Mouse (Mus musculus) left cerebral cortex, adult 11 months (tissue): ENCODE measurements around the gene Ptpn9.
"Not testable (repeated sequence)": the region's sequence is repeated elsewhere in the genome, so short reads cannot be mapped to it uniquely, and the experiment has no call there.

ENCODE experiments used
- DNase-seq: peaks from one replicate; pipeline ENCODE4 v3.0.0; 2022; ENCODE audit warnings: low spot score

The Ptpn9 gene

DNA sequence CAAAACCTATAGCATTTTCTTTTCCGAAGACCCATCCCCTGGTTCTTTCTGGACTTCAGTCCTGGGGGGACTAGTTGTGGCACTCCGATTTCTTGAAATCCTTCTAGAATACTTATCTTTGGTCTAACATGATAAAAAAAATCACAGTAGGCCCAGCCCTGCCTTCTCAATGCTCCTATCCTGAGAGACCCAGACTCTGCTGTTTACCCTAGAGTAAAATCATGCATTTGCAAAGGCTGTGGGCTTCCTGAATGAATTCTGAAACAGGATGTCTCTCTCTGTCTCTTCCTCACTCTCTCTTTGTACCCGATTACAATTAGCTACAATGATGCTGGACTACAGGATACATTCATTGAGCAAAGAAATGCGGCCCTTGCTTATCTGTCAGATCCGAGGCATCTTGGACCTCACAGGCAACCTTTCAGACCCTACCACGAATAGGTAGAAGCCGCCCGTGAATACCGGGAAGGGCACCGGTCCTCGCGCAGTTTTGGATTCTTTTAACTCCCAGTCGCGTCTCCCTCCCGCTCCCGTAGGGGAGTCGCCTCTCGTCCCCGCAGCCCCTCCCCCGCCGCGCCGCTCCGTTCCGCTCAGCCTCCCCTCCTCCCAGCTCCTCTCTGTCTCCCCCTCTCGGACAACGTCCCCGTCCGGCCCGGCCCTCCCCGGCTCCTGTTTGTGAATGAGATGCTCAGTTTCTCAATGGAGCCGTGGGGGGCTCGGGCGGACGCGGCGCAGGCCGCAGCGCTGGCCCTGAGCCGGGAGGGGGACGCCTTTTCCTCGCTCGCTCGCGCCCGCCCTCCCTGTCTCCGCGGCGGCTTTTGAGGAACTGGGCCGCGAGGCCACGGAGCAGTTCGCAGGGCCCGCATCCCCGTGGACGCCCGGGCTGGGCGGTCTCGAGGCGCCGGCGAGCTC, at the start of gene Ptpn9:
Gene Ptpn9, plus strand, starts transcription at position 638 of the 912 bp plus-strand sequence.
- DNase-seq, result peak; percentile 51

DNA sequence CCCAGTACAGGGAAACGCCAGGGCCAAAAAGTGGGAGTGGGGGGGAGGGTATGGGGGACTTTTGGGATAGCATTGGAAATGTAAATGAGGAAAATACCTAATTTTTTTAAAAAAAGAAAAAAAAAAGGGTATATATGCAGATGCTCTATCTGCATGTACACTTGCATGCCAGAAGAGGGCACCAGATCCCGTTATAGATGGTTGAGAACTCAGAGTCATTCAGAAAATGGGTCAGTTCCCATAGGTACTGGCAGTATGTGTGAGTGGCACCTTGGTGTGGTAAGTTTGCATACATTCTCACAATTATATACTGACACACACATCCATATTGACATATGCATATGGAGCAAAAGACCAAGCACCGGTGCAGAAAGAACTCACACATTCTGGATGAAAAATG, 47.2 kb upstream of the Ptpn9 start:
- DNase-seq, result not testable (repeated sequence)

DNA sequence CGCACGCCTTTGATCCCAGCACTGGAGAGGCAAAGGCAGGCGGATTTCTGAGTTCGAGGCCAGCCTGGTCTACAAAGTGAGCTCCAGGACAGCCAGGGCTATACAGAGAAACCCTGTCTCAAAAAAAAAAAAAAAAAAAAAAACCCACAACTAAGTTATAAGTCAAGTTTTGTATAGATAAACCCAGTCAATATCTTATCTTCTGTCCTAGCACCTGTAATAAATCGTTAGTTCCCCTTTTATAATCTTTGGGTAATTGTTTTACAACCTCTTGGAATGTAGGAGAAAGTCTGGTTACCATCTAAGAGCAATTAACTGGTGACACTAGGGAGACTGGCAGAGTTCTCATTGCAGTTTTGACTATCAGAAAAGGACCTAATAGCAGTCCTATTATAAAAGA, 46.0 kb upstream of the Ptpn9 start:
- not testable (repeated sequence) for DNase-seq

DNA sequence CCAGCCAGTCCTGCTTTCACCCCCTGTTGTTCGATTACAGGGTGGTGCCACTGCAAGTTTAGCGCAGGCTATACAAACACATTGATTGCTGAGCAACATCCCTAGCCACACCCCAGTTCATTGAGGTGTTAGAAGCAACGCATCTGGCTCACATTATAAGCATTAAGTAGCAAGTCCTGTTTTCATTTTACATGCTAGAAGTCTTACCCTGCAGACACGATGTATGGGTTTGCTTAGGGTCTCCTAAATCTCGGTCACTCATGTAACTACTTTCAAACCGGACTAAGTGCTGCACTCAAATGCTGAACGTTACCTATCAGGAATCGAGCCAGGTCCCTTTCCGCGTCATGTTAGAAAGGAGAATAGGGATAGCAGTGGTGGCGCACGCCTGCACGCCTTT, 45.0 kb upstream of the Ptpn9 start:
- no peak for DNase-seq

DNA sequence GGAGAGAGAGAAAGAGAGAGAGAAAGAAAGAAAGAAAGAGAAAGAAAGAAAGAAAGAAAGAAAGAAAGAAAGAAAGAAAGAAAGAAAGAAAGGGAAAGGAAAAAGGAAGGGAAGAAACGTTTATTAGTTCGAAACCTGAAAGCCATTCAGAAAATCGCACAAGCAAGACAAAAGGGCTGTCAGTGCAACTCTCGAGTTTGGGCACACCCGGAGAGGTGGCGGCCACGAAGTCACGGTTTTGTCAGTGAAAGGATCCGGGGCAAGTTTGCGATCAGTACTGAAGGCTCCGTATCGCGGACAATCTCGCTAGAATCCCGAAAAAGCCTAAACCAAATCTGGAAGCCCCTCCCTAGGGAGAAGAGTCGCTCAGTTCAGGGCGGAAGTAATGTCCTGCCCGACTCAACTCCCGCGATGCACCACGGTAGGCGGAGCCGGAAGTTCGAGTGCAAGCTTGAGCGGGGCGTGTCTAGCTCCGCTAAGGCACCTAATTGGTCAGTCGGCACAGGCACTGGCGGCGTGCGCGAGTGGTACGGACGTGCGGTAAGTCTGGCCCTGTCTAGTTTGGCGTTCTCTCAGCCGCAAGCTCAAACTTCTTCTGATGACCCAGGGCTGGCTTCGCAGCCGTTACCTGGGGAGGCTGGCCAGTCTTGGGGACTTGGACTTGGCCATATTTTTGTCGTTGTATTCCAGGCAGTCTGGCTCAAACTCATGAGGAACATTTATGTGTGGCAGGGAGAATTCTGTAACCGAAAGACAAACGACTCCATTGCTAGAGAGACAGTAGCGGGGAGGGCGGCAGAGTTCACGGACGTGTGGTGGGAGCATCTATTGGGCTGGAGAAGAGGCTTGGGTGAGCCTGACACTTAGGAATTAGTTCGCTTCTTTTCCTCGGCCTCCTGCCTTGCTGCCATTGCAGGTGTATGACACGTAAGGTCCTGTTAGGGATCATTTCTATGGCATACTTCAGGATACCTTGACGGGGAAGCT, 44.0 kb upstream of the Ptpn9 start, which contains the start of gene Snupn:
Gene Snupn, plus strand, starts transcription at position 465 of the 987 bp plus-strand sequence.
- peak; percentile 90 for DNase-seq

DNA sequence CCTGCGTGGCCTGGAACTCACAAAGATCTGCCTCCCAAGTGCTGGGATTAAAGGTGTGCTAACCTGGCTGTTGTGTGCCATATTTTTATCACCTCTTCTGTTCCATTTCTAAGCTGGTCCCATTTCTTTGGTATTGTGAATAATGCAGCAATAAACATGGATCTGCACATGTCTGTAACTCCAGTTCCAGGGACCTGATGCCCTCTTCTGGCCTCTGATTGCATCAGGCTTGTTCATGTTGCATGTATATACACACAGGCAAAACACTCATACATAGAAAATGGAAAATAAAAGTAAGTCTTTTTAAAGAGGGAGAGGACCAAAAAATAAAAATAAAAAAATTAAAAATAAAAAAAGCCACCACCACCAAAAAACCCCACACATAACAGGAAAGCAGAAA, 41.2 kb upstream of the Ptpn9 start:
- DNase-seq, result no peak

DNA sequence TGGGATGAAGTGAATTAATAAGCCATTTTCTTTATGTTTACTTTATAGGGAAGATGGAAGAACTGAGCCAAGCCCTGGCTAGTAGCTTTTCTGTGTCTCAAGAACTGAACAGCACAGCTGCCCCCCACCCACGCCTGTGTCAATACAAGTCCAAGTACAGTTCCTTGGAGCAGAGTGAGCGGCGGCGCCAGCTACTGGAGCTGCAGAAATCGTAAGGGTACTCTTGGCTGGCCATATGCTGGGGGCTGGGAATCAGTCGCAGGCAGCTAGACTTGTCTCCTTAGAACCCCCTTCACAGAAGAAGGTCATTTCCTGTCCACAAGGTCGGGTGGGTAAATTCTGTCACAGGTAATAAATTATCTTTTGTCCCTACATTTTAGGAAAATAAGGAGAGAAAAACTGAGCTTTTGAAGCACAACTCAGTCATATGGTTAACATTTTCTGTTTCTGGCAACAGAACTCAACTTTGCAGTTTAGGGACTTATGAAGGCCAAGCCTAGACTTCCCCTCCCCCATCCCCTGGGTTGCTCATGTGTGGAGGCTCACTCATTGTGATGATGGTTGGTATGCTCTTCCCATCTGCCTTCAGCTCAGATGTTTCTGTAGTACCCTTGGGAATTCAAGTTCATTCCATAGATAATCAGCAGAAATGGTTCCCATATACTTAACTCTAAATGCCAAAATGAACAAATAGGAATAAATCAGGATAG, 37.6 kb upstream of the Ptpn9 start:
- DNase-seq, result no peak

DNA sequence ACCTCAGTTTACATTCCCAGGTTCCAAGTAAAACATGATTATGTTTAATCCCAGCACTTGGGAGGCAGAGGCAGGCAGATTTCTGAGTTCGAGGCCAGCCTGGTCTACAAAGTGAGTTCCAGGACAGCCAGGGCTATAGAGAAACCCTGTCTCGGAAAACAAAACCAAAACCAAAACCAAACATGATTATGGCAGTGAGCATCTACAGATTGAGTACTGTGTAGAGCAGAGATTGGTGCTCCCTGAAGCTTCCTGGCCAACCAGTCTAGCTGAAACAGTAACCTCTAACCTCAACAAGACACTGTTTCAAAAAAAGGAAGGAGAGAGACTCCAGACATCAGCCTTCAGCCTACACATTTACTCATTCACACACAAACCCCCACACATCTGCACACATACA, 36.0 kb upstream of the Ptpn9 start:
- DNase-seq, result no peak

DNA sequence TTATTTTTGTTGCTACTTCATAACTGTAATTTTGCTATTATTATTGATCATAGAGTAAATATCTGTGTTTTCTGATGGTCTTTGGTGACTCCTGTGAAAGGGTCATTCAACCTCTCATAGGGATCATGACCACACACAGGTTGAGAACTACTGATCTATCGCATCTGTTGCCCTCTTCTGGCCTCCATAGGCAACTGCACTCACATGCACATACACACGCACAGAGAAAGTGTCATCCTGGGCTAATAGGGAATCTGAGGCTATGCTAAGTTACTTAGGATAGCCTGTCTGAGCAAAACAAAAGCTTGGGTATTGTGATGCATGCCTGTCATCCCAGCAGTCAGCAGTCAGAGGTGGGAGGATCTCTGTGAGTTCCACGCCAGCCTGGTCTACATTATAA, 33.1 kb upstream of the Ptpn9 start:
- DNase-seq, result no peak

DNA sequence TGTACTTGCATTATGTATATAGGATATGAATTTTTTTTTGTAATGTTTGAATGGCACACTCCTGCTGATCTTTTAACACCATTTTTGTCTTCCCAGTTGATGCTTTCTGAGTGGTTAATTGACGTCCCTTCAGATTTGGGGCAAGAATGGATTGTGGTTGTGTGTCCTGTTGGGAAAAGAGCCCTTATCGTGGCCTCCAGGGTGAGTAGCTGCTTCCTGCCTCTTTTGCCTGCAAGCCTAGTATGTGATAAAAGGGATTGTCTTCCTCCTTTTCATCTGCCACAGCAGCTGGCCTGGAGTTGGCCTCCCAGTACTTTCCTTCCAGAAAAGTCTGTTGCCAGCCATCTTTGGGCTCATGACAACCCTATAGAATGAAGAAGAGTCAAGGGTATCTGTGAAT, 24.6 kb upstream of the Ptpn9 start:
- DNase-seq, result no peak

DNA sequence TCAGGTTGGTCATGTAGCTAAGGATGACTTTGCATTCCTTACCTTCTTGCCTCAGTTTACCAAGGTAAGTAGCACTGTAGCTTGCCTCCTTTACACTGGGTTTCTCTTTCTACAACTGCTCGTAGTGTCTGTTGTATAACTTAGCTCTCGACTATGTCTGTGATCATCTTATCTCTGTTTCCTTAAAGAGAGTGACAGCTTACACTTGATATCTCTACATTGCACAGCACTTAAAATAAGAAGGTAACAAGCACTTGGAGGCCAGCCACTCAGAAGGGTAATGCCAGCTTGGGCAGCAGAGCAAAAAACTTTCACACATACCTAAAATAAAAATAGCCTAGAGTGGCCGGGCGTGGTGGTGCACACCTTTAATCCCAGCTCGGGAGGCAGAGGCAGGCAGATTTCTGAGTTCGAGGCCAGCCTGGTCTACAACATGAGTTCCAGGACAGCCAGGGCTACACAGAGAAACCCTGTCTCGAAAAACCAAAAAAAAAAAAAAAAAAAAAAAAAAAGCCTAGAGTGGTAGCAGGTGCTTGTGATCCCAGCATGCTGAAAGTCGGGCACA, 20.7 kb upstream of the Ptpn9 start:
- no peak for DNase-seq

DNA sequence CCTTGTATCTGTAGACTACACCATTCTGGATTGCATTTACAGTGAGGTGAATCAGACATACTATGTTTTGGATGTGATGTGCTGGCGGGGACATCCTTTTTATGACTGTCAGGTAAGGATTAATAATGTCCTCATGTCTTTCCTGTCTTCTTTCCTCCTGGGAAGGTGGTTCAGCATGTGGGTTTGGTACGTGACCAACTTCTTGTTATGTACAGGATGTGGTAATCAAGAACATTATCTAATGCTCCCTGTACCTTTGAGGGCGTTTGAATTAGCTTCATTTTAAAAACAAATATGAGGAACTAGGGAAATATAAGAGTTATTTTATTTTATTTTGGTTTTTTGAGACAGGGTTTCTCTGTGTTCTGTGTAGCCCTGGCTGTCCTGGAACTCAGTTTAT, 19.5 kb upstream of the Ptpn9 start:
- DNase-seq, result no peak

DNA sequence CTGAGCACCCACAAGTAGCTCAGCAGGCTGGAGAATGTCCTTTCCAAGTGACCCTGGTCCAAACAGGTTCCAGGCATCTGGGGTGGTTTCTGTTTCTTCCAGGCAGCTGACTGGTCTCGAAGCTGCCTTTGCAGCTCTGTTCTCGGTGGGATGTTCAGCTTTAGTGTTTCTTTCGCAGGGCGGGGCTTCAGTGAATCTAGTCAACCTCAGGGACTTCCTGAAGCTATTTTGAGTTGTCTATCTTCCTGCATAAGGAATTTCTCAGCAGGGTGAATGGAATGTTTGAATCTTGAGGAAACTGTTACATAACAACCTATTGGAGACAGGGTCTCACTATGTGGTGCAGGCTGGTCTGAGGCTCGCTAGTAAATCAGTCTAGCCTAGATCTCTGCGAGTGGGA, 14.5 kb upstream of the Ptpn9 start:
- no peak for DNase-seq

DNA sequence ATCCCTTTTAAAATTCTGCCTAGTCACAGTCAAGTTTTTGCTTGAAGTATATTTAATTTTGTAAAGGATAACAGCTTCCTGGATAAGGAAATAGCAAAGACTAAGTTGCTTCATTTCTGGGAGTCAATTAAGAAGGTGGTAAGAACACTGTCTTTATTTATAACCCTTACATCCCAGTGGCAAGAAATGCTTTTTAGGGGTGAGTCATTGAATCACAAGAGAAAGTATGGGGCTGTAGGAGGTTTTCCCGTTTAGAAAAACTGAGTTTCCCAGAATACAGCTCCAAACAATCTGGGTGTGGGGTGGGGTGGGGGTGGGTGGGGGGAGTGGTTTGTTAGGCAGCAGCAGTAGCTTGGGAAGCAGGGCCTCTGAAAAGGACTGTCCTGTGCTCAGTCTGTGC, 13.2 kb upstream of the Ptpn9 start:
- DNase-seq, result peak; percentile 24

DNA sequence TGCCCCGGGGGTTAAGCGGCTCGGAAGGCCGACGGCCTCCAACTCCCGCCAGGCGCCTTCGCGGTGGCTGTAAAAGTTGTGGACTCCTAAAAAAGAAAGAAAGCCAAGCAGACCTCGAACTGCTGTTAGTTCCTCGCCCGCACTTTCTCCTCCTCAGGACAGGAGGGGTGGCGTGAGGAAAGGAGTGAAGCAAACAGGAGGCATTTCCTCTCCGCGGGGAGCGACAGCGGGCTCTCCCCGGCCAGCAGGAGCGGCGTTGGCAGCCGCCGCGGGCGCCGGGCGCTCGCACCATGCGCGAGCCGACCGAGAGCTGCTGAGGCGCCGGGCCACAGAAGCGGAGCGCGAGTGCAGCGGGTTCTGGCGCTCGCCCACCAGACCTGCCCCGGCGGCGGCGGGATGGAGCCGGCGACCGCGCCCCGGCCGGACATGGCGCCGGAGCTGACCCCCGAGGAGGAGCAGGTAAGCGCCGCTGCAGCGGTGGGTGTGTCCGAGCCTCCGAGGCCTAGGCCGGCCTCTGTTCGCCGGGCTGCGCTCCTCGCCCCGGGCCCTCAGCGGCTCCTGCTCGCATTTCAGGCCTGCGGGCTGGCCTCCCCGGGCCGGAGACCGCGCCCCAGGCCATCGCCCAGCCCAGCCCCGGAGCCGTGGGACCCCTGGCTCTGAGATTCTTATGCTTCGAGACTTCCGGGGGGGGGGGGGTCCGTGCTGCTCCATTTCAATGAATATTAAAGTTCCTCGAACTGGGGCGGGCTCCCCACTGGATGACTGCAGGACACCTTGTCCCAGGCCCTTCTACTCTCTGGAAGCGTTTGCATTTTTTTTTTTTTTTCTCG, 690 bp downstream of the Ptpn9 start:
- peak; percentile 11 for DNase-seq

DNA sequence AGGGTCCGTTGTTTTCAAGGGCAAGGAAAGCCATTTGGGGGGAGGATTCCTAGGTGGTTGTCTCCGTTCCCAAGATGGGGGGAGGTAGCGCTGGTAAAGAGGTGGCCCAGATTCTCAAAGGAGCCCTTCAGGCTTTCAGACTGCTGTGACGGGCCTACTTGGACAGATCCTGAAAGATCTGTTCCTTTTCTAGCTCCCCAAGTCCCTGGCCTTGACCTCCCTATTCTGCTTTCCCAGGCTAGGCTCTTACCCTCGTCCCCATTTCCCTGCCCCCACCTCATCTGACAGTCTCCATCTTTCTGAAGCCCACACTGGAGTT, 1.3 kb downstream of the Ptpn9 start:
- DNase-seq, result no peak

DNA sequence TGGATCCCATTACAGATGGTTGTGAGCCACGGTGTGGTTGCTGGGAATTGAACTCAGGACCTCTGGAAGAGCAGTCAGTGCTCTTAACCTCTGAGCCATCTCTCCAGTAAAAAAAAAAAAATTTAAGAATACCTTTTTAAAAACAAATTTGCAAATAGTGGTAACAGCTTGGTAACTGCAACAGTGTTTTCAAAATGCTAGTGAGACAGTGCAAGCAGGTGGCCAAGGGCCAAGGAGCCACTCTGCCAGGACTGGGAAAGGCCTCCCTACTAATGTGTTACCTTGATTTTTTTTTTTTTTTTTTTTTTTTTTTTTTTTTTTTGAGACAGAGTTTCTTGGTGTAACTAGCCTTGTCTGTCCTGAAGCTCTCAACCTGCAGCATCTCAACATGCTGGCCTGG, 2.5 kb downstream of the Ptpn9 start:
- DNase-seq, result not testable (repeated sequence)

DNA sequence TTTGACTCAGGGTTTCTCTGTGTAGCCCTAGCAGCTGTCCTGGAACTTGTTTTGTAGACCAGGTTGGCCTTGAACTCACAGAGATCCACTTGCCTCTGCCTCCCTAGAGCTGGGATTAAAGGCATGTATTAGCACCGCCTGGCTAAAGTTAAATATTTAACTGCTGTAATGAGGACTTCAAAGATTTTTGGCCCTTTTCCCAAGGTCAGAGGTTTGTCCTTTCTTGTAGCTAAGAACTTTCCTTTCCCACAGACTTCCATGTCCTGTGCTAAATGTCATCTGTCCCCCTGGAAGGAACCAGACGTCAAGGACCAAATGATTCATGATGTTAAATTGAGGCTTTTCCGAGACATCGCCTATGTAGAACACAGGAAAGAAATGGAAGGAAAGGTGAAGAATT, 8.3 kb downstream of the Ptpn9 start:
- DNase-seq, result no peak

DNA sequence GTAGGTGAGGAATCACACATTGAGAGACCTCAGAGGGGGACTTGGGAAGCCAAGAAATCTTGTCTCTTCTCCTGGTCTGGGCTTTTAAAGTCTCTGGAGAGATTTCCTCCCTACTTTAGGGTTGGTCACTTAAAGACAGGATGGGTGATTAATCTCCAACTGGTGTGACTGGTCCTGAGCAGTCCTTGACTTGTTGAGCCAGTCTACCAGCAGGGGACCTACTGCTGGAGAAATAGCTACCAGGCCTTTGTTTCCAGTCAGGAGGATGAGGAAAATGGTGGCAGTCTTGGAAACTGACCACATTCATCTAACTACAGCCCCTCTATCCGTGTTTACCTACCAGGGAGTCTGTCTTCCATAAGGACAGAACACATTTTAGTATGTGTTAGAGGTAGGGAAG, 17.7 kb downstream of the Ptpn9 start:
- no peak for DNase-seq

DNA sequence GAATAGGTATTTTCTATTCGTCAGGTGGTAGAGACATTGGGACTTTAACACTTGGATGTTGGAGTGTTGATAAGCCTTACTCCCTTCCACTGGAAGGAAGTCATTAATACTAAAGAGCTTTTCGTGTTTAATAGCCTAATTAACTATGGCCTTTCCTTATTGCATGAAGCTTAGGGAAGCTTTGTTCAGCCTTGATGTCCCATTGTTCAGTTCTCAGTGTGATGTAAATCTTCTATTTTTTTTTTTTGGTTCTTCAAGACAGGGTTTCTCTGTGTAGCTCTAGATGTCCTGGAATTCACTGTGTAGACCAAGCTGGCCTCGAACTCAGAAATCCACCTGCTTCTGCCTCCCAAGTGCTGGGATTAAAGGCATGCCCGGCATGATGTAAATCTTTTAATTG, 18.2 kb downstream of the Ptpn9 start:
- DNase-seq, result no peak

DNA sequence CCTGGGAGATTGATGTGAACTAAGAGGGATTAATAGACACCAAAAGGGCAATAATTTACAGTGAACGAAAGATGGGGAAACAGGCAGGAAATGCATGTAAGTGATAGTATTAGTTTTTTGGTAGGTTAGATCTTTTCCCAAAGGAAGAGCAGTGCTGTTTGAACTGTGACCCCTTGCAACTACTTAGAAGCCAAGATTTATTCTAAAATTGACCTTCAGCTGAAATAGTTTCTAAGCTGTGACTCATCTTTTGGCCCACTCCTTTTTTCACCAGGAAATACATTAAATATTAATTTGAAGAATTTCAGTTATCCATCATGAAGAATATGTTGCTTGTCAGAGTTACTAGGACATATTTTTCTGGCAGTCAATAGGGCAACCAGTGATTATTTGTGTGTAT, 19.0 kb downstream of the Ptpn9 start:
- no peak for DNase-seq
